ENCODE assay signal across 10 mouse cellular contexts in genomic region chr11:21992761-21993596, GRCm38 (mm10). TPM values are rescaled to one million over a fixed set of nuclear protein-coding genes. Genes with fewer than 3 reads are reported as not detected.
DNase-seq lines count a peak whose midpoint lies in the region; ATAC-seq lines count a peak whose summit lies in the region.
"Had no signal": no experiment of that assay in that cellular context is flagged by ENCODE, and none has a peak within 500 bp of the region (broad histone marks: within the 10 kb centered on the region; RNA-seq: fewer than 3 reads in every experiment).

No protein-coding gene starts in this region.

- peak overlapping the region; percentile 45 for H3K4me2 ChIP-seq in heart, embryonic 12.5 days

- no peak; the same call in 1 of the 2 replicates for ATAC-seq in heart, embryonic 12.5 days (ENCODE audit: insufficient number of reproducible peaks, low FRiP score)

- H3K9ac ChIP-seq in heart, embryonic 12.5 days = no peak overlapping the region

- peaks cover 3% of the 10 kb centered on the region; the same call in 1 of the 2 replicates for H3K9me3 ChIP-seq in embryonic facial prominence, embryonic 10.5 days
- H3K9me3 ChIP-seq in heart, embryonic 12.5 days (replicated peaks) = peaks cover 7% of the 10 kb centered on the region
- no peaks in the 10 kb centered on the region for H3K9me3 ChIP-seq in limb, embryonic 10.5 days (replicated peaks)

- intact Hi-C loops in left cerebral cortex, postnatal 4 days (cut with DNase I) = loop anchor here (5.0 kb wide), 1 partner anchor 519 kb away; the partner anchor contains the start of gene Tmem17

- no peaks in the 10 kb centered on the region for H3K36me3 ChIP-seq in embryonic facial prominence, embryonic 10.5 days (replicated peaks)
- no peaks in the 10 kb centered on the region for H3K36me3 ChIP-seq in heart, embryonic 12.5 days
- no peaks in the 10 kb centered on the region for H3K36me3 ChIP-seq in limb, embryonic 10.5 days

- H3K27me3 ChIP-seq in embryonic facial prominence, embryonic 10.5 days (replicated peaks; ENCODE audit: low read depth, poor library complexity, severe bottlenecking) = peaks cover 100% of the 10 kb centered on the region
- peaks cover 61% of the 10 kb centered on the region for H3K27me3 ChIP-seq in heart, embryonic 12.5 days (replicated peaks)
- peaks cover 98% of the 10 kb centered on the region for H3K27me3 ChIP-seq in limb, embryonic 10.5 days (ENCODE audit: low read depth, poor library complexity, severe bottlenecking)

- DNase-seq in left cerebral cortex, postnatal 4 days = peak; percentile 6
- DNase-seq in left cerebral cortex, adult 18-20 months (ENCODE audit: low spot score in 2 of 2) = no peak
- peak; percentile 70 for DNase-seq in embryonic facial prominence, embryonic 10.5 days (ENCODE audit: low spot score)
- DNase-seq in limb, embryonic 10.5 days (ENCODE audit: low spot score) = peak; percentile 74
- DNase-seq in retina, embryonic 14.5 days (ENCODE audit: low spot score) = peak; percentile 46
- no peak for DNase-seq in thymus, postnatal 36 days
- no peak for DNase-seq in left cerebral cortex, adult 8-10 months (ENCODE audit: low spot score in 2 of 2)

- peak overlapping the region; percentile 26 for H3K27ac ChIP-seq in embryonic facial prominence, embryonic 10.5 days (replicated peaks)
- H3K27ac ChIP-seq in heart, embryonic 12.5 days (ENCODE audit: poor library complexity, severe bottlenecking) = no peak overlapping the region
- H3K27ac ChIP-seq in limb, embryonic 10.5 days = peak overlapping the region; percentile 61; the same call in 1 of the 2 replicates

- H3K4me1 ChIP-seq in embryonic facial prominence, embryonic 10.5 days = peaks cover 27% of the 10 kb centered on the region
- peaks cover 32% of the 10 kb centered on the region for H3K4me1 ChIP-seq in heart, embryonic 12.5 days (replicated peaks)
- H3K4me1 ChIP-seq in limb, embryonic 10.5 days = peaks cover 30% of the 10 kb centered on the region

- peak overlapping the region; percentile 42 for H3K4me3 ChIP-seq in embryonic facial prominence, embryonic 10.5 days
- peak overlapping the region; percentile 16 for H3K4me3 ChIP-seq in heart, embryonic 12.5 days
- peak overlapping the region; percentile 34 for H3K4me3 ChIP-seq in limb, embryonic 10.5 days

- WGBS in embryonic facial prominence, embryonic 10.5 days = 2% methylated on average over 96 of the region's 96 CpGs
- under 1% methylated on average over 91 of the region's 96 CpGs for WGBS in heart, embryonic 12.5 days
- WGBS in limb, embryonic 10.5 days = 1% methylated on average over 96 of the region's 96 CpGs

RNA-seq across cellular contexts. Expression of gene Otx1, which starts 9.7 kb away (rescaled TPM):
- total RNA-seq in left cerebral cortex, postnatal 4 days (2021) = 10 to 100 TPM; 10.4 to 12.0 TPM
- 1 to 10 TPM; 5.0 to 5.3 TPM for total RNA-seq in left cerebral cortex, adult 18-20 months (2021)
- 7.3 and 7.6 TPM in 2 replicates for polyA plus RNA-seq in embryonic facial prominence, embryonic 10.5 days (2016; fragmentation: Nextera tagmentation; extraction: Ambion mirVana)
- 0.28 and 0.45 TPM in 2 replicates for polyA plus RNA-seq in heart, embryonic 12.5 days (2016; fragmentation: Nextera tagmentation; extraction: Ambion mirVana)
- 0.14 and 0.15 TPM in 2 replicates for polyA plus RNA-seq in limb, embryonic 10.5 days (2016; fragmentation: Nextera tagmentation; extraction: Ambion mirVana)
- 1 to 10 TPM; 4.9 to 7.1 (median 5.9) TPM for total RNA-seq in left cerebral cortex, adult 8-10 months (2022)
- total RNA-seq: adrenal gland, adult 18-20 months had no signal
- polyA plus RNA-seq: small intestine, adult 2 months had no signal

Comparison
In these comparisons a context has a peak if more than half of its experiments do, and no peak if none do; other contexts are left out.
1. DNase-seq: peak in left cerebral cortex, postnatal 4 days (single experiment), embryonic facial prominence, embryonic 10.5 days (single experiment), limb, embryonic 10.5 days (single experiment) and retina, embryonic 14.5 days (single experiment); none in left cerebral cortex, adult 18-20 months (0 of 2), thymus, postnatal 36 days (0 of 2) and left cerebral cortex, adult 8-10 months (0 of 2).
2. Peak in every context shown above with its lines, with median percentiles within 50 percentile points of each other: H3K4me3 ChIP-seq.